Mouse (Mus musculus) heart, embryonic 15.5 days (tissue): ENCODE measurements at regions not wholly inside any gene's neighbourhood (a gene's known extent, or its start where the extent isn't known, plus 50 kb on each side); places are given as distances from the start of the nearest gene placed in this dataset.

ENCODE experiments used
- ATAC-seq: fragments of 200-750 bp; cut with Nextera tagmentation; replicated peaks from 2 replicates; pipeline ENCODE4 v1.8.0; 2017; ENCODE audit warnings: low read depth, moderate TSS enrichment; ENCODE audit not compliant: insufficient number of reproducible peaks, insufficient read depth, low FRiP score
- H3K27ac ChIP-seq: fragments of 300-500 bp; sonication (generic); 2 replicates; pipeline ENCODE4 v1.5.1; 2015; ENCODE audit warnings: mild to moderate bottlenecking, inconsistent platforms
- H3K27me3 ChIP-seq: fragments of 300-500 bp; sonication (generic); 2 replicates; pipeline ENCODE4 v1.6.1; 2015; ENCODE audit warnings: inconsistent platforms
- H3K36me3 ChIP-seq: fragments of 300-500 bp; sonication (generic); 2 replicates; pipeline ENCODE4 v1.6.1; 2015; ENCODE audit warnings: mild to moderate bottlenecking, inconsistent platforms
- H3K4me1 ChIP-seq: fragments of 300-500 bp; sonication (generic); replicated peaks from 2 replicates; pipeline ENCODE4 v1.6.1; 2015; ENCODE audit warnings: inconsistent platforms
- H3K4me2 ChIP-seq: fragments of 300-500 bp; sonication (generic); 2 replicates; pipeline ENCODE4 v1.6.1; 2015; ENCODE audit warnings: inconsistent platforms, mild to moderate bottlenecking, moderate library complexity
- H3K4me3 ChIP-seq: fragments of 300-500 bp; sonication (generic); 2 replicates; pipeline ENCODE4 v1.5.1; 2015; ENCODE audit warnings: mild to moderate bottlenecking, inconsistent platforms
- H3K9ac ChIP-seq: fragments of 300-500 bp; sonication (generic); 2 replicates; pipeline ENCODE4 v1.6.1; 2015; ENCODE audit warnings: mild to moderate bottlenecking, inconsistent platforms
- H3K9me3 ChIP-seq: fragments of 300-500 bp; sonication (generic); replicated peaks from 2 replicates; pipeline ENCODE4 v1.6.1; 2016; ENCODE audit warnings: inconsistent platforms
- WGBS: fragments of 180-500 bp; shearing (Covaris S2); methylation state at CpG from one replicate; pipeline ENCODE4 v1.1.7; 2015; ENCODE audit warnings: mixed read lengths; 5-methylcytosine and 5-hydroxymethylcytosine counted together

GRCm38 (mm10) chr3:105191303-105191702 is 124.7 kb downstream of the 4930564D02Rik start:
- no peaks in the 10 kb centered on the region for H3K36me3 ChIP-seq
- WGBS, result 79% methylated on average over 7 of the region's 7 CpGs
- H3K27ac ChIP-seq, result no peak overlapping the region
- H3K9ac ChIP-seq, result no peak overlapping the region
- no peaks in the 10 kb centered on the region for H3K9me3 ChIP-seq
- H3K27me3 ChIP-seq, result no peaks in the 10 kb centered on the region
- ATAC-seq, result no peak
- no peak overlapping the region for H3K4me2 ChIP-seq
- H3K4me3 ChIP-seq, result no peak overlapping the region
- H3K4me1 ChIP-seq, result no peaks in the 10 kb centered on the region

GRCm38 (mm10) chr3:105191830-105192229 is 125.2 kb downstream of the 4930564D02Rik start:
- Histone ChIP-seq H3K36me3 (no peaks in the 10 kb centered on the region), H3K27me3 (no peaks in the 10 kb centered on the region), H3K9ac (no peak overlapping the region), H3K9me3 (no peaks in the 10 kb centered on the region), H3K27ac (no peak overlapping the region), H3K4me1 (no peaks in the 10 kb centered on the region), H3K4me3 (no peak overlapping the region), H3K4me2 (no peak overlapping the region)
- ATAC-seq, result no peak
- 21% methylated on average over 7 of the region's 7 CpGs for WGBS

GRCm38 (mm10) chr3:105200735-105201134 is 134.1 kb downstream of the 4930564D02Rik start:
- Histone ChIP-seq H3K27me3 (no peaks in the 10 kb centered on the region), H3K4me2 (no peak overlapping the region), H3K9ac (no peak overlapping the region), H3K36me3 (no peaks in the 10 kb centered on the region), H3K4me1 (no peaks in the 10 kb centered on the region), H3K9me3 (no peaks in the 10 kb centered on the region), H3K4me3 (no peak overlapping the region), H3K27ac (no peak overlapping the region)
- ATAC-seq, result no peak
- WGBS, result 57% methylated on average over 3 of the region's 3 CpGs

- H3K27me3 ChIP-seq, result no peaks in the 10 kb centered on the region
Measured at GRCm38 (mm10) chr3:105209164-105209563, 142.5 kb downstream of the 4930564D02Rik start.

GRCm38 (mm10) chr3:105211023-105211422 is 144.4 kb downstream of the 4930564D02Rik start:
- 71% methylated on average over 1 of the region's 1 CpGs for WGBS
- no peak for ATAC-seq
- no peak overlapping the region for H3K9ac ChIP-seq

More at GRCm38 (mm10) chr3:105209164-105209563, 142.5 kb downstream of the 4930564D02Rik start:
- H3K4me1 ChIP-seq, result no peaks in the 10 kb centered on the region
- no peak overlapping the region for H3K27ac ChIP-seq
- H3K9ac ChIP-seq, result no peak overlapping the region
- no peaks in the 10 kb centered on the region for H3K36me3 ChIP-seq
- no peak for ATAC-seq
- no peaks in the 10 kb centered on the region for H3K9me3 ChIP-seq
- no peak overlapping the region for H3K4me3 ChIP-seq
- no peak overlapping the region for H3K4me2 ChIP-seq
- WGBS, result 52% methylated on average over 5 of the region's 5 CpGs

GRCm38 (mm10) chr3:105211726-105212125 is 145.1 kb downstream of the 4930564D02Rik start:
- no peak overlapping the region for H3K27ac ChIP-seq
- H3K4me3 ChIP-seq, result no peak overlapping the region
- H3K4me1 ChIP-seq, result no peaks in the 10 kb centered on the region
- H3K27me3 ChIP-seq, result no peaks in the 10 kb centered on the region
- 46% methylated on average over 3 of the region's 3 CpGs for WGBS
- no peaks in the 10 kb centered on the region for H3K9me3 ChIP-seq
- no peak overlapping the region for H3K4me2 ChIP-seq
- ATAC-seq, result no peak
- no peaks in the 10 kb centered on the region for H3K36me3 ChIP-seq
- no peak overlapping the region for H3K9ac ChIP-seq

More at GRCm38 (mm10) chr3:105211023-105211422, 144.4 kb downstream of the 4930564D02Rik start:
- Histone ChIP-seq H3K4me3 (no peak overlapping the region), H3K9me3 (no peaks in the 10 kb centered on the region), H3K4me1 (no peaks in the 10 kb centered on the region), H3K27ac (no peak overlapping the region), H3K27me3 (no peaks in the 10 kb centered on the region), H3K36me3 (no peaks in the 10 kb centered on the region), H3K4me2 (no peak overlapping the region)

- Histone ChIP-seq H3K4me3 (no peak overlapping the region), H3K9me3 (no peaks in the 10 kb centered on the region), H3K4me2 (no peak overlapping the region), H3K36me3 (no peaks in the 10 kb centered on the region), H3K4me1 (no peaks in the 10 kb centered on the region), H3K27me3 (no peaks in the 10 kb centered on the region), H3K27ac (no peak overlapping the region), H3K9ac (no peak overlapping the region)
- 34% methylated on average over 4 of the region's 4 CpGs for WGBS
- ATAC-seq, result no peak
Measured at GRCm38 (mm10) chr3:105214867-105215266, 148.2 kb downstream of the 4930564D02Rik start.

GRCm38 (mm10) chr3:105215729-105216128 is 149.1 kb downstream of the 4930564D02Rik start:
- H3K4me2 ChIP-seq, result no peak overlapping the region
- no peaks in the 10 kb centered on the region for H3K4me1 ChIP-seq
- no peak for ATAC-seq
- no peak overlapping the region for H3K27ac ChIP-seq
- no peaks in the 10 kb centered on the region for H3K27me3 ChIP-seq
- 62% methylated on average over 7 of the region's 7 CpGs for WGBS
- no peak overlapping the region for H3K9ac ChIP-seq
- H3K36me3 ChIP-seq, result no peaks in the 10 kb centered on the region
- H3K9me3 ChIP-seq, result no peaks in the 10 kb centered on the region
- no peak overlapping the region for H3K4me3 ChIP-seq

- no peak overlapping the region for H3K4me3 ChIP-seq
- 62% methylated on average over 3 of the region's 3 CpGs for WGBS
- H3K36me3 ChIP-seq, result no peaks in the 10 kb centered on the region
- H3K9me3 ChIP-seq, result no peaks in the 10 kb centered on the region
- no peaks in the 10 kb centered on the region for H3K4me1 ChIP-seq
- ATAC-seq, result no peak
- no peak overlapping the region for H3K27ac ChIP-seq
- no peak overlapping the region for H3K9ac ChIP-seq
- no peak overlapping the region for H3K4me2 ChIP-seq
- H3K27me3 ChIP-seq, result no peaks in the 10 kb centered on the region
Measured at GRCm38 (mm10) chr3:105219630-105220029, 153.0 kb downstream of the 4930564D02Rik start.

- H3K4me1 ChIP-seq, result no peaks in the 10 kb centered on the region
- H3K27ac ChIP-seq, result no peak overlapping the region
- 50% methylated on average over 1 of the region's 1 CpGs for WGBS
- H3K36me3 ChIP-seq, result no peaks in the 10 kb centered on the region
- H3K9me3 ChIP-seq, result no peaks in the 10 kb centered on the region
- no peak overlapping the region for H3K9ac ChIP-seq
- ATAC-seq, result no peak
- H3K27me3 ChIP-seq, result no peaks in the 10 kb centered on the region
- H3K4me2 ChIP-seq, result no peak overlapping the region
- no peak overlapping the region for H3K4me3 ChIP-seq
Measured at GRCm38 (mm10) chr3:105220641-105221040, 154.0 kb downstream of the 4930564D02Rik start.

GRCm38 (mm10) chr3:105222925-105223324 is 156.3 kb downstream of the 4930564D02Rik start:
- no peak overlapping the region for H3K9ac ChIP-seq
- H3K9me3 ChIP-seq, result no peaks in the 10 kb centered on the region
- no peak overlapping the region for H3K27ac ChIP-seq
- no peaks in the 10 kb centered on the region for H3K36me3 ChIP-seq
- H3K27me3 ChIP-seq, result no peaks in the 10 kb centered on the region
- H3K4me1 ChIP-seq, result no peaks in the 10 kb centered on the region
- ATAC-seq, result no peak
- 14% methylated on average over 3 of the region's 3 CpGs for WGBS
- H3K4me3 ChIP-seq, result no peak overlapping the region
- H3K4me2 ChIP-seq, result no peak overlapping the region

- H3K4me3 ChIP-seq, result no peak overlapping the region
- no peak overlapping the region for H3K4me2 ChIP-seq
- whole genome bisulfite sequencing, result 60% methylated on average over 4 of the region's 4 CpGs
- H3K27me3 ChIP-seq, result no peaks in the 10 kb centered on the region
- no peak for ATAC-seq
- H3K9me3 ChIP-seq, result no peaks in the 10 kb centered on the region
- H3K9ac ChIP-seq, result no peak overlapping the region
- H3K27ac ChIP-seq, result no peak overlapping the region
- H3K36me3 ChIP-seq, result no peaks in the 10 kb centered on the region
- no peaks in the 10 kb centered on the region for H3K4me1 ChIP-seq
Measured at GRCm38 (mm10) chr3:105223671-105224070, 157.0 kb downstream of the 4930564D02Rik start.
